Mouse (Mus musculus): ENCODE measurements around the gene Fras1.

DNA sequence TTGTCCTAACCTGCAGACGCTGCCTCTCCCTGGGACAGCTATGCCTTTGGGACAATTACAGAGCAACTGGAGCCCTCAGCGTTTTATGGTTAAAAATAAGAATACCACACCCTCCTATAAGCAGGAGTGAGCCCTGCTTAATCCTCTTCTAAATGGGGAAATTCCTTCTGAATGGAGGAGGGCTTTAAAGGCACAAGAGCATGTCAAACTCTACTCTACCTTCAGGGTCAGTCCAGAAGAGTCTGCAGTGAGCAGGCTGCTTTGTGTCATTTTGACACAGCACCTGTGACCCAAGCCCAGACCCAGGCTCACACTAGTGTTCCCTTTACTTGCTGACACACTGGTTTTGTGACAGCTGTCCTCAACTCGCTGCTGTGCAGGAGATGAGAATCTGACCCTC is 307.3 kb downstream of the Fras1 start:
- no peak for TF ChIP-seq EP300 (IDR thresholded peaks at IDR 0.05; ENCODE audit: insufficient read depth, low read depth, low read length)
- TF ChIP-seq CTCF (IDR thresholded peaks at IDR 0.05; ENCODE audit: low read depth, low read length), result no peak

Data from ES-Bruce4 (cell line).